Mouse (Mus musculus) lung, adult 2 months (tissue): ENCODE measurements at regions not wholly inside any gene's neighbourhood (a gene's known extent, or its start where the extent isn't known, plus 50 kb on each side); places are given as distances from the start of the nearest gene placed in this dataset.

Source experiments
- CTCF ChIP-seq: fragments of 200-500 bp; IDR thresholded peaks from 2 replicates; pipeline ENCODE4 v1.5.1; 2011; ENCODE audit warnings: mild to moderate bottlenecking, low read length, control low read depth; ENCODE audit not compliant: insufficient read depth
- POLR2A ChIP-seq: fragments of 200-500 bp; IDR thresholded peaks from 2 replicates; pipeline ENCODE4 v1.6.1; 2011; ENCODE audit warnings: low read depth, mild to moderate bottlenecking, control low read depth, low read length, borderline replicate concordance; ENCODE audit errors: extremely low read depth

DNA sequence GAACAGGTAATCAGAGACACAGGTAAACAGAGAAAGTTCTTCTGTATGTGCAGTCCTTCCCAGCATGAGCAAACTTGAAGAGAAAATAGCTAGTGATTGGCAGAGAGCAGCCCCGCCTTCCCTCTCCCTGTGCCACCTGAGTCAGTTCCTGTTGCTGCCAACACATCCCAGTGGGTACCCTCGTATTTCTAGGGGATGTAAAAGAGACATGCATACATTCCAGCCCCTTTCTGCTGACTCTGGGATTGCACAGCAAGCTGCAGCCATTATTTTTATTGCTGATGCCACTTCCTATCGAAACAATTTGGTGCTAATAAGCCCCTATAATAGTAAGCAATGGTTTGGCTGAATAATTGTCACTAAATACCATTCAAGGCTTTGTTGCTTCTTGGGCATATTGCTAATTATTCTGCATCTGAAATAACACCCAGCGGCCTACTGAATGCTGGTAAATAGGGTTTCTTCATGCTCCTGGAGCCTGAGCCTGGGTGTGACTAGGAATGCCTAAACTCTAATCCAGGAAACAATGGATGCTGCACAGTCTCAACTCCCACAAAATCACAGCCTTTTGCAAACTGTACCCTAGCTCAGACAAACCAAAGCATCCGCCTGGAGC, 169.0 kb upstream of the Shisa6 start:
- TF ChIP-seq CTCF (no peak), POLR2A (no peak)
